Mouse (Mus musculus) intestine, embryonic 15.5 days (tissue): Measurements from ENCODE around the gene Cxcr4. TPM values are rescaled to one million over a fixed set of nuclear protein-coding genes. Genes with fewer than 3 reads are reported as not detected.

ENCODE experiments used
- polyA plus RNA-seq: library from polyadenylated mRNA; unstranded; fragments of >200 nt; fragmentation: Nextera tagmentation; extraction: Ambion mirVana; gene quantifications from 2 replicates; pipeline ENCODE4 v1.2.1, GENCODE M21; 2015

The Cxcr4 gene
- polyA plus RNA-seq, 1 experiment from 2014 or later, result 3.1 TPM

Other genes starting within 250 kb of the Cxcr4 start
- gene Mcm6, start 232.6 kb downstream of the Cxcr4 start, polyA plus RNA-seq, result 243 and 257 TPM in 2 replicates
- 169 and 200 TPM in 2 replicates for gene Dars, start 174.9 kb downstream of the Cxcr4 start, polyA plus RNA-seq